Mouse (Mus musculus) frontal cortex, postnatal 25 days (tissue): ENCODE results near the gene Agbl3.

Experiments used
- DNase-seq, 2 experiments: peaks; one replicate each; pipeline ENCODE4 v3.0.0; 2022; ENCODE audit warnings: low spot score in 2 of 2

Agbl3 gene

DNA sequence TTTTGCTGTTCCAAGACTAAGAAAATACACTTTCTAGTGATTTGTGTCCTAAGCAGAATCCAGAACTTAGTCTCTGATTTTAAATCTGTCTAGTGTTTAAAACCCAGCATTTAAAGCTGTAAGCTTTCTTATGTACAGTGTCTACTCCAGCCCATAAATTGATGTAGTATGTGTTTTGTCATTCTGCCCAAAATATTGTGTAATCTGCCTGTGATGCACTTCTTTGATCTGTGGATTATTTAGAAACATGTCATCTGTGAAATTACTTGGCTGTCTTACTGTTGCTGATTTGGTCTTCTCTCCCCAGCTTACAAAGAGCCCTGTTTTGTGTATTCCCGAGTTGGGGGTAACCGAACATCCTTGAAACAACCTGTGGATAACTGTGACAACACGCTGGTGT, 17.7 kb downstream of the Agbl3 start:
- DNase-seq, result no peak

DNA sequence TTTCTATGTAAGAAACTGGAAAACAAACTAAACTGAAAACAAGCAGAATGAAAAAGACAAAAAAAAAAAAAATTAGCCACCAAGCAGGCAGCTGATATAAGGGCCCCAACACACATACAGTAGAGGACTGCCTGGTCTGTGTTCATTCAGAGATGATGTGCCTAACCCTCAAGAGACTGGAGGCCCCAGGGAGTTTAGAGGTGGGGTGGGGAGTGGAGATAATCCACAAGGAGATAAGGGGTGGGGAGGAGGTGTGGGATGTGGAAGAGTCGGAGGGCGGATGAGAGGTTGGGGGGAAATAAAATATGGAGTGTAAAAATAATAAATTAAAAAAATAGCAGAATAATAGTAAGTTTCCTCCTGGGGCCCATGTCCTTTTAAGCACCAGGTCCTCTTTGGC, 25.4 kb downstream of the Agbl3 start:
- no peak for DNase-seq

DNA sequence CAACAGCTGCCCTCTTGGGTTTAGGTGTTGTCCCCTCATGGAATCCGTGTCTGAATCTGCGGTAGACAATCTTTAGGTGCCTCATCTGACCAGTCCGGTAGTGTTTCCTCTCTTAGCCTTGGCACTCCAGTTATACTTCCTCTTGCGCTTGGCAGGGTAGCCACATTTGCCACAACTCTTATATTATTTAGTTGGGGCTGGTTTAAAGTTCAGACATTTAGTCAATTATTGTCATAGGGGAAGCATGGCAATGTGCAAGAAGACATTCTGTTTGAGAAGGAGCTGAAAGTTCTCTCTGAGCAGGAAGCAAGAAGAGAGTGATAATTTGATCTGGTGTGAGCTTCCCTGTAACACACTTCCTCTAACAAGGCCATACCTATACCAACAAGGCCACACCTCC, 30.4 kb downstream of the Agbl3 start:
- no peak for DNase-seq

DNA sequence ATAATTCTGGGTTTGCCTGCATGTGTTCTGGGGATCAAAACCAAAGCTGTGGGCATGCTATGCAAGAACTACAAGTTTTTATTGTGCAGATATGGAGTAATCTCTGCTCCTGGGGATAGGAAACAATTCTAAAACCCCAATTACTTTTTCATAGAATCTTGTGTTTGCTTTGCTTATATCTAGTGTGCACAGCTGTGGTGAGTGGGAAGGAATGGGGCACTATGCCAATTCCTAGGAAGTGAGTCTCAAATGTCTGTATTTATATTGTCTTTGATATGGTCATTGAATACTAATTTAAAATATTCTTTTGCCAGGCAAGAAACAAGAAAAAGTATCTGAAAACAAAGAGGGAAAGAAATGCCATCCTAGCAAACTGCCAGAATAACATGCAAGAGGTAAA, 44.2 kb downstream of the Agbl3 start:
- no peak for DNase-seq

DNA sequence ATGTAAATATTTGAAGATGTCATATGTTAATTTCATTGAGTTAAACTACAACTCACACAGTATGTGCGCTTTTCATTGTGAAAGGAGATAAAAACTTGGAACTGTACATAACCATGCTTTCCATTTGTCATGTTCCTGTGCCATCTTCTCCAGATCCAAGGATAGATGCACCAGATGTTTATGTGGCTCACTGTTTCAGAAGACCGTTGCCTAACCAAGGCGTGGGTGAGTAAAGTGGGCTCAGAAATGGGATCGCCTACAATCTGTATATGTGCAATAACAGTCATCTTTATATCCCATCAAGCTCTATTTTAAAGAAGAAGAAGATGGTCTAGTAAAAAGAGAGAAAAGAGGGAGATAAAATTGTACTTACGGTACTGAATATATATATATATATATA, 52.1 kb downstream of the Agbl3 start:
- no peak for DNase-seq

DNA sequence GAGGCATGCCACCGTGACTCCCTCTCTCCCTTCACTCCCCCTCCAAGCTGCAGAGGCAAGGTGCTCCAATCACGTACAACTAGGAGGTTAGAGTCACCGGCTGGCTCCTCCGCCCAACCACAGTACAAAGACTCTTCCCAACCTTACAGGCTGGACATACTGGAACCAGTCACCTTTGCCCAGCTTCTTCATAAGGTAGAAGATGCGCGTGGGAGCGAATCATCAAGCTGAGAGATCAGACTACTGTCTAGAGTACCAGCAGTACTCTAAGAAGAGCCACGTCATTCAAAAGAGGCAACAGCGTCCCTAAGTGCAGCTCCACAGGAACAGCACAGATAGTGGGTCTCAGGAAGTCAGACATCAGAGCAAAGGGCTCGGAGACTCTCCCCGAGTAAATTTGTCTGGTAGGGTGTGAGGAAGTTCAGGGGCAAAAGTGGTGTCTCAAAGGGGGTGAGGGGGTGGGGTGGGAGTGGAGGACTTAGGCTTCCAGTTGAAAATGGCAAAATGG, 81.4 kb downstream of the Agbl3 start:
- DNase-seq, result no peak

DNA sequence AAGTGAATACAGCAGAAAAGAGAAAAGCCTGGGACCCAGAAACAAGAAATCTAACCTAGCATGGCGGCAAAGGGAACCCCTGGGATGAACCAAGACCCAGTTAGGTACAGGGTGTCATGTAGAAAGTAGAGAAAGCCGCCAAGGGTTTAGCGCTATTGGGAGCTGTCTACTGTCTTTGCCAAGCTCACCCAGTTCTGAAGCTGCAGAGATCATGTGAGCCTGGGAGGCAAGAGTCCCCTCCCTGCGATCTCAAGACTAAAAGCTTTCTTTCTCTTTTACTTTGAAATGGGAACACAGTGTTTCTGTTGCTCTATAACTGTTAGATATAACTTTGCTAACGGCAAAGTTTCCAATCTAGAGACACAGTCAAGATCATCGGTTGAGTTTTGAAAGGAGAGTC, 82.1 kb downstream of the Agbl3 start:
- DNase-seq, result no peak

DNA sequence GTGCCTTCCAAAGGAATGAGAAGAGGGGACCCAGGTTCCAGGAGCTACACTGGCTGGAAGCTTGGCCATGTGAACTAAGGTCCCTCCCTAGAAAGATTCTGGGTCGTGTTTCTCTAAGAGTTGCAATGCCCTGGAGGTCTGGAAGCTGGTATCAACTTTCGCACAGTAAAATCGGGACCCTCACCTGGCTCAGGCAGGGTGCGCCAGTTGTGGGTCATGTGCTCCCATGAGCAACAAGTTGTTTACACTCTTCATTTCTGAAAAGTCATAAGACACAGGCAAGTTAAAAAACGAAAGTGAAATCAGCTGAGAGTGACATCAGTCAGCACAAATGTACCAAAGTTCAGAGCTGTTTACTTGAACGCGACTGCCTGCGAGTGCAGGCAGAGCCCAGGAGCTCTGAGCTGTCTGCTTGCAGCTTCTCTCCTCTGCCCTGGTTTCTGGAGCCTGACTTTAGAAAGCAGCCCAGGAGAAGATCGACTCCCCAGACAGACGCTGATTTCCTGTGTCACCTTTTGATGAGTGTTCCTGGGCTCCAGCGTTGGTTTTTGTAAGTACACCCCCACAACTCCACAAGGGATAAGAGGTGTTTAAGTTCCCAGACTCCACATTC, 82.7 kb downstream of the Agbl3 start, which contains the start of gene Tmem140:
Gene Tmem140 (plus strand): TSS at position 356 of the 613 bp plus-strand sequence.
- DNase-seq, result no peak

DNA sequence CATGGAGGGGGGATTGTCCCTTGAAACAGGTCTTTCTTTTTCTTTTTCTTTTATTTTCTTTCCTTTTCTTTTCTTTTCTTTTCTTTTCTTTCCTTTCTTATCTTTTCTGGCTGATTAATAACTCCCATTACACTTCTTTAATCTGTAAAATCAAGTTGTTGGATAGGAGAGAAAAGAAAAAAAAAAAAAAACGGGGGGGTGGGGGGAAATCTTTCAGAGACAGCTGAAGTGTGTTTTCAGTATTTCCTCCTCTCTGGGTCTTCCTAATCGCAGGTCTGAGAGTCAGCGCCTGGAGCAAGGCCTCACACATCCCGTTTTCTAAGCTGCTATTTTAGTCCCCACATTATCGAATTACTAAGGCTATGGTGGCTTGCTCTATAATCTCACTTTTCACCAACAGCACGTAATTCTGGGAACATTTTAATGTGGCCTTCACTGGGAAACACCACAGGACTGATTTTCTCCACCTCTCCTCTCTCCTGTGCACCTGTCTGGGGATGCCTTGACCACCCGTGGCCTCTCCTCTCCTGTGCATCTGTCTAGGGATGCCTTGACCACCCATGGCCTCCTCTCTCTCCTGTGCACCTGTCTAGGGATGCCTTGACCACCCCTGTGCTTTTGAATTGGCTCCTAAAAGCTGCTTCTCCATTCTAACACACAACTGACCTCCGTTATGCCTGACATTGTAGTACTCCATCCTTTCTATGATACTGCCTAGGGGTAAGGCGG, 83.7 kb downstream of the Agbl3 start:
- no peak for DNase-seq

DNA sequence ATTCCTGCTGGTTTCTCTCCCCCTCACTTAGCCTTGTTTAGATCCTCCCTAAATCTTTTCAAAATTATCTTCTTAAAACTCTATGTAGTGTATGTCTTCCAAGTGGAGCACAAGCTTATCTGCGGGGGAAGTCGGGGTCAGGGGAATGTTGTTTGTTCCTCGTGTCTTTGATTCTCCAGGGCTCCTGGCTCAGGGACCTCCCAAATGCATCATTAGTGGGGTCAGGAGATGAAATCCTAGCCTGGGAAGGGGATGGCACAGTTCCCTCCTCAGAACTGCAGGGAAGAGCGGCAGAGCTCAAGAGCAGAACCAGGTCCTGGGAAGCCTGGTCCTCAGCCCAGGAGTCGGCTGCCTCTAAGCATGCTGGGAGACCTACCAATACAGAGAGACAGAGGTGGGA, 85.0 kb downstream of the Agbl3 start:
- no peak for DNase-seq

DNA sequence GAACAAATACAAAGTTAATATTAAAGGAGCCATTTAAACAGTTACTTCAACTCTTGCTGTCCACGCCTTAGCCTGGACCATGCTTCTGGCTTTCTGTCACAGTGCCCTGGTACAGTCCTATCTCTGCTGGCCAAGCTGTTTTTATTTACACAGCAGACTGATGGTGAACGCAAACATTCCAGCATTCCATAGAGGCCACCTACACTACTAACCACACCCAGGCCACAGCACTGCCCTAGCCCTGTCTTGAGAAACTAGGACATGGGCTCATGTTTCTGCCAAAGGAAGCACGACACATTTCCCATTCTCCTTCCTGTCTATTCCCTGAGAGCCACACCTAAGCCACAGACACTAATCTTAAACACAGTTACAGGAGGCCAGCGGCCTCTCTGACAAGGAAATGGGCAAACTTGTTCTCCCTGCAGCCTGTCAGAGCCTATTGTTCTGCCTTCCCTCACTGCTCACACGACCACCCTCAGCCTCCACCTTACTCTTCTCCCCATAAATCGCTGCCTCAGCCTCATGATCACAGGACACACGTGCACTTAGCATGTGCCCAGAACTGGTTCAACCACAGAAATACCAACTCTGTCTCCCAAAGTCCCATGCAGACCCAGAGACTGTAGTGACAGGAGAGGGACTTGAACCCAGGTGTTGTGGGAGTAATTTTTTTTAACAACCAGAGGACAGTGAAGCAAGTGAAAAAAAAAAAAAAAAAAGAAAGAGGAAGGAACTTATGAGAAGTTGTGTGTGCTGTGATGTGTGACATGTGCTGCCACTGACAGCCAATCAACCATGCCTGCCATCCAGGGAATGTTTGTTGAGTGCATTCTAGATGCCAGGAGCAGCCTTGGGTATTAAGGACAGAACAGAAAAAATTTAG, 85.7 kb downstream of the Agbl3 start:
- no peak for DNase-seq

DNA sequence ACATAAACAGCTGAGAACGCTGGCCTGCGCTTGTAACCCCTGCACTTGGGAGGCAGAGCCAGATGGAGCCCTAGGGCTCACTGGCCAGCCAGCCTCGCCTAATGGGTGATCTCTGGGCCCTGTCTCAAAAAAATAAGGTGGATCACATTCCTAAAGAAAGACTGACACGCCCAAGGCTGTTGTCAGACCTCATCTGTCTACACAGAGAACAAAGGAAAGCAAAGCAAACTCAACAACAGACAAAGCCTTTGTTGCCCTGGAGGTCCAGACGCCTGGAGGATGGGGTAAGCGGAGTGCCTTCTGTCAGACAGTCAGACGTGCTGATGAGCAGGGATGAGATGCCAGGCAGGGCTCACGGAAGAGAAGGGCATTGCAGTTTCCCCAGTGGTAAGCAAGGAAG, 86.6 kb downstream of the Agbl3 start:
- no peak for DNase-seq

DNA sequence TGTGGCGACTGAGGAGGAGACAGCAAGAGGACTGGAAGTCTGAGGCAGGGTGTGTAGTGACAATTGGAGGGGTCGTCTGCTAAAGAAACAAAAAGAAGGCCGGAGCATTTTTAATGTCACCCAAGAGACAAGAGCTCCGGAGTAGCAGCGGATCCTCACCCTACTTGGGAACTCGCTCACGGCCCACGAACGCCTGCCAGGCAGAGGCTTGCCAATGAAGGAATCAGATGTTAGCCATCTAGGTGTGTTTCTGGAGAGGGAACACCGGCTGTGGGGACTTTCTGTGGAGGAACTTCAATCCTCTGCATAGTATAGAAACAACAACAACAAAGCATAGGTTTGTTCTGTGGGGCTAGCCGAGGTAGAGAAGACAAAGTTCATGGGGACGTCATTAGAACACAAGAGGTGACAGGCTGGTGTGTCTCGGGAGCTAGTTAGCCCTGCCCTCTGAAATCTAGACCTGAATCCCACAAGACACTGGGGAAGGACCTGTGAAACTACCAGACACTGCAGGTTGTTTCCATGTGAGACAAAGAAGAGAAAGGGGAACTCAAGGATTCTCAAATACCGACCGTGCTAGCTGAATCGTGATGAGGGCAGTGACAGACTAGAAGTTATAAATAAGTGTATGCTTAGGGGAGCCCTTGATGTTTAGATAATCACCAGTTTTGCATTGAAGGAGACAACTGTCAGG, 87.2 kb downstream of the Agbl3 start:
- no peak for DNase-seq

DNA sequence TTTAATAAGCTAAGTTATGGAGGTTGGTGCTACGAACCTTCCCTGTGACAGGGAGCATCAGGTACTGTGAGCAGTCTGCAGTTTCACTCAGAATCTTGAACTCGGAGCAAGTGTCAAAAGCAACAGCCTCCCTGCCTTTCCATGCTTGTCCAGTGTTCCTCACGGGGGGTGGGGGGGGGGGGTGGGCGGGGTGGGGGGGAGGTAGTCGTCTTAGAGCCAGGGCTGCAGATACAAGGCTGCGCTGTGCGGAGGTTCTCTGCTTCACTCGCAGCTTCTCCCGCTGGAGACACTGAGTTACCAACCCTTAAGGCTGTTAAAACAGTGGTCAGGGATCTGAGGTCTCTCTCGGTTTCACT, 87.7 kb downstream of the Agbl3 start:
- DNase-seq, result no peak

DNA sequence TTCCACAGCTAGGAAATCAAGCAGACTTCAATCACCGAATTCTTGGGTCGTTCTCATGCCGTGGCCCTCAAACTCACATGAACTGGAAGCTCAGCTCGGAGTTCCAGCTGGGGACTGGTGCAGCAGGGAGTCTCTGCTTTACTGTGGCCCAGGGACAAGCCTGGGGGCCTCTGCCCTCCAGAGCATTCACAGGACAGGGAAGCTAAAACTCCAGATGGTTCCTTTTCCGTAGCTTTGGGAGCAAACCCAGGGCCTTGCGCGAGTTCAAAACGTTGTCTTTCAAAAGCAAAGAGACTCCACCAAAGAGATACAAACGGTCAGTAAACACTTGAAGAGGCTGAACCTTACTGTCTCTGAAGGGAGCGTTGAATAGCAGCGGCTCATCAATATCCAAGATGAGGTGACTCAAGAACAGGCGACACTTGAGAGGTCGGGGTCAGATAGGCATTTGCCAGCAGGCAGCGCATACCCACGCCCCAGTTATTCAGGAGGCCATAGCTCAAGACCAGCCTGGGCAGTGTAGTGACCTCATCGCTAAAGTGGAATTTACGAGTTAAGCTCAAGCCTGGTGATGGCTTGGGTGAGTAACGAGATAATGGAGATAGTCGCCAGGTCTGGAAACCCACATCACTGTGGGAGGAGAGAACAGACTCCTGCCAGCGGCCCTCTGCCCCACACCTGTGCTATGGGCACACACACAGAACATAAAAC, 88.4 kb downstream of the Agbl3 start:
- DNase-seq, result no peak

DNA sequence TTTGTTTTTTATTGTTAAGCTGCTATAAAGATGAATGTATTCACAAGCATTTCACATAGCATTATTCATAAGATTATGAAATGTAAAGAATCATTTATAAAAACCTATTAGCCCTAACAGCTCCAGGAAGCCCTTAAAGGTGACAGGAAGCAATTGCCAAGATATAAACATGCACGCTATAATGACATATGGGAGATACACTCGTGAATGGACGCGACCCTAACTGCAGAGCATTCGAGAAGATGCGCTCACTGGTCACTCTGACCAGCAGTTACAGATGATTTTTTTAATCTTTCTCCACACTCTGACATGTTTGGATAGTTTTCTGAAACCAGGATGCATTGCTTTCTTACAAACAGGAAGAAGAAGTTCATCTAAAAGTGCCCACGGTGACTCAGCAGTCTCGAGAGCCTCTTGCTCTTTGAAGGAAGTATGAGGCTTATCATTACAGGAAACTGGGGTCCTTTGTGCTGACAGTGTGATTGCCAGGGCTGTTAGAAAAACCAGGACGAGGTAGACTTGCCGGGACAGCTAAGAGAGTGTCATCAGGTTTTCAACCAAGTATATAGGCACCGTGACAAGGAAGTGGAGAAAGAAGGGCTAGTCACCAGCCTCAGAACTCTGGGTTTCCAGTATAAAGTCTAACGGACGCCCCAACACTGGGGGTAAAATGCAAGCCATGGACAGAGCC, 89.1 kb downstream of the Agbl3 start:
- no peak for DNase-seq

DNA sequence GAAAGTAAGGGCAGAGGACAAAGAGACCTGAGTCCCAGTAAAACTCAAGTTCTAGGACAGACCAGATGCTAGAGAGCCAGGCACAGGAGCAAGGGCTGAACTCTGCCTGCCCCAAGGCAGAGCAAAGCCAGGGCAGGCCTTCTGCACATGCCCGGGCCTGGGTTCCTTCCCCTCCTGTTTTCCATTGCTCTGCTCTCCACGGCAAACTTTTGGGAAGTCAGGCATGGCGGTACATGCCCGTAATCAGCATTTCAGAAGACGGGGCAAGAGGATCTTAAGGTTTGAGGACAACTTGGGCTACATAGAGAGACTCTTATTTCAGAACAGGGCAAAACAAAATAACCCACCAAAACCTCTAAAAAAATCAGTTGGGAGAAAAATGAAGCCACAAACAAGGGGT, 89.9 kb downstream of the Agbl3 start:
- DNase-seq, result no peak

DNA sequence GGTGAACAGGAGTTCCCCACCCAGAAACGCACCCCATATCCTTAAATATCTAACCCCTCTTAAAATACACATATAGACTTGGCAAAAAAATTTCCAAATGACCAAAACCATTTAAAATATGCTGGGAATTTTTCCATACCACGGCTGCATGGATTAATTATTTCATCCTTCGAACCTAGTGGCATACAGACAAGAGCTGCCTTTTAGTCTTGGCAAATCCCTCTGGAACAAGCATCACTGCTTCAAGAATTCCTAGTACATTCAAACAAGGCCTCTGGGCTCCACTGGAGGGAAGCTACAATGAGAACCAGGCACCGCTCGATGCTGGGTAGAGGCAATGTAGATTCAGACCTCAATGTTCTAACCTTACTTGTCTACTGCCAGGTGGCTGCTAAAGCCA, 90.5 kb downstream of the Agbl3 start:
- no peak for DNase-seq

DNA sequence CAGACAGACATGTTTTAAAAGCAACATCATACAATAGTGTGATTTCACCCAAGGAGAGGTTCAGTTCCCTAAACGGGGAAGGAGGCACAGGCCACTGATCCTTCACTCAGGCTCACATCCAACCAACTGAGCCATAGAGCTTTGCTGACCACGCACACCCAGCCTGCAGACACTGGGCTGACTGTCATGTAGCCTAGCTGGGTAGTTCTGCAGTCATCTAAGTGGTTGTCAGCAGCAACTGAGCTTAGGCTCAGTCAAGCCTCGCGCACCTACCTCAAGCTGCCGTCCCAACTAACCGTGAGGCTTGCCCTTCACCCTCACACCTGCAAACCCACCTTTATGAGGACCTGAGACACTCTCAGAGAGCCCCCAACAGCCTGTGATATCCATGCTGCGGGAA, 91.7 kb downstream of the Agbl3 start:
- DNase-seq, result no peak

DNA sequence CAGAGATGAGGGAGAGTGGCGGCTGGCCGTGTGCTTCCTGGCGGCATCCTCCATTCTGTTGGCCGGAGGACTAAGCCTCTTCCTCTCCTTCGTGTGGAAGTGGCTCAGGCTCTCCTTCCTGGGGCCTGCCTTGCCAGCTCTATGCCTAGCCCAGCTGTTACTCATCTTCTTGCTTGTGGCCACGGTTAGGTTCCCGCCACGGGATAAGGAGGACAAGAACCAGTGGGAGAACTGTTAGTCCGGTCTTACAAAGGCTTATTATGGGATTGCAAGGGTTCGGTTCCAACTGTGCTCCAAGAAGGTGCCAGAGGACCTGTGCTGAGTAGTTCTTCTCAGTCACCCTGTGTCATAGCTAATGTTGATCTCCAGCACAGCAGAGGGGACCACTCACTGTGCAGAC, 92.6 kb downstream of the Agbl3 start:
- no peak for DNase-seq
